Mouse (Mus musculus) heart, embryonic 10.5 days (tissue): ENCODE measurements at regions not wholly inside any gene's neighbourhood (a gene's known extent, or its start where the extent isn't known, plus 50 kb on each side); places are given as distances from the start of the nearest gene placed in this dataset.
A peak's percentile ranks its signal among the peaks of the same experiment; 100 is the strongest.
"Not testable (repeated sequence)": the region's sequence is repeated elsewhere in the genome, so short reads cannot be mapped to it uniquely, and the experiment has no call there.

Experiments used
- DNase-seq: peaks from one replicate; pipeline ENCODE4 v3.0.0-alpha.2; 2017; ENCODE audit warnings: low spot score
- H3K27ac ChIP-seq: fragments of 300-500 bp; sonication (generic); 2 replicates; pipeline ENCODE4 v1.5.1; 2016; ENCODE audit warnings: mild to moderate bottlenecking
- H3K27me3 ChIP-seq: fragments of 300-500 bp; sonication (generic); 2 replicates; pipeline ENCODE4 v1.6.1; 2016; ENCODE audit warnings: mild to moderate bottlenecking; ENCODE audit not compliant: poor library complexity, insufficient read depth, severe bottlenecking
- H3K36me3 ChIP-seq: fragments of 300-500 bp; sonication (generic); 2 replicates; pipeline ENCODE4 v1.6.1; 2016; ENCODE audit warnings: mild to moderate bottlenecking, moderate library complexity
- H3K4me1 ChIP-seq: fragments of 300-500 bp; sonication (generic); 2 replicates; pipeline ENCODE4 v1.6.1; 2016; ENCODE audit warnings: mild to moderate bottlenecking
- H3K4me3 ChIP-seq: fragments of 300-500 bp; sonication (generic); 2 replicates; pipeline ENCODE4 v1.5.1; 2016; ENCODE audit warnings: mild to moderate bottlenecking, moderate library complexity
- H3K9me3 ChIP-seq: fragments of 300-500 bp; sonication (generic); 2 replicates; pipeline ENCODE4 v1.6.1; 2016; ENCODE audit warnings: mild to moderate bottlenecking, moderate library complexity
- WGBS: fragments of 180-500 bp; shearing (Covaris S2); methylation state at CpG from one replicate; pipeline ENCODE4 v1.1.7; 2016; 5-methylcytosine and 5-hydroxymethylcytosine counted together

- Histone ChIP-seq H3K9me3 (no peaks in the 10 kb centered on the region), H3K4me3 (no peak overlapping the region), H3K27ac (no peak overlapping the region), H3K36me3 (no peaks in the 10 kb centered on the region), H3K4me1 (no peaks in the 10 kb centered on the region), H3K27me3 (no peaks in the 10 kb centered on the region)
- WGBS = 83% methylated on average over 5 of the region's 5 CpGs
- peak; percentile 66 for DNase-seq
These were observed 70.4 kb upstream of the Adam6b start for GRCm38 (mm10) chr12:113418731-113419402.

- Histone ChIP-seq H3K9me3 (no peaks in the 10 kb centered on the region), H3K27ac (no peak overlapping the region), H3K27me3 (no peaks in the 10 kb centered on the region), H3K4me1 (no peaks in the 10 kb centered on the region), H3K4me3 (no peak overlapping the region), H3K36me3 (no peaks in the 10 kb centered on the region)
- WGBS = 81% methylated on average over 9 of the region's 9 CpGs
- no peak for DNase-seq
These were observed 68.5 kb upstream of the Adam6b start for GRCm38 (mm10) chr12:113420721-113421305.

GRCm38 (mm10) chr12:113421716-113422595 lies 67.4 kb upstream of the Adam6b start:
- no peaks in the 10 kb centered on the region for H3K36me3 ChIP-seq
- no peaks in the 10 kb centered on the region for H3K9me3 ChIP-seq
- no peaks in the 10 kb centered on the region for H3K27me3 ChIP-seq
- WGBS = 82% methylated on average over 16 of the region's 16 CpGs
- no peak overlapping the region for H3K27ac ChIP-seq
- DNase-seq = no peak
- no peaks in the 10 kb centered on the region for H3K4me1 ChIP-seq
- H3K4me3 ChIP-seq = no peak overlapping the region

GRCm38 (mm10) chr12:113422736-113423254 lies 66.5 kb upstream of the Adam6b start:
- no peak overlapping the region for H3K4me3 ChIP-seq
- no peak overlapping the region for H3K27ac ChIP-seq
- H3K9me3 ChIP-seq = no peaks in the 10 kb centered on the region
- H3K4me1 ChIP-seq = no peaks in the 10 kb centered on the region
- H3K36me3 ChIP-seq = no peaks in the 10 kb centered on the region
- DNase-seq = no peak
- 63% methylated on average over 5 of the region's 5 CpGs for WGBS
- H3K27me3 ChIP-seq = no peaks in the 10 kb centered on the region

- Histone ChIP-seq H3K4me3 (no peak overlapping the region), H3K36me3 (no peaks in the 10 kb centered on the region), H3K27ac (no peak overlapping the region), H3K9me3 (no peaks in the 10 kb centered on the region), H3K27me3 (no peaks in the 10 kb centered on the region), H3K4me1 (no peaks in the 10 kb centered on the region)
- DNase-seq = no peak
- WGBS = 83% methylated on average over 6 of the region's 6 CpGs
These were observed 65.3 kb upstream of the Adam6b start for GRCm38 (mm10) chr12:113423736-113424597.

- H3K4me1 ChIP-seq = not testable (repeated sequence)
These were observed 64.6 kb upstream of the Adam6b start for GRCm38 (mm10) chr12:113424598-113425208.

GRCm38 (mm10) chr12:113425209-113426070 lies 63.9 kb upstream of the Adam6b start:
- Histone ChIP-seq H3K4me3 (no peak overlapping the region), H3K27me3 (no peaks in the 10 kb centered on the region), H3K9me3 (no peaks in the 10 kb centered on the region), H3K27ac (no peak overlapping the region), H3K36me3 (no peaks in the 10 kb centered on the region), H3K4me1 (no peaks in the 10 kb centered on the region)
- no peak for DNase-seq
- WGBS = 75% methylated on average over 8 of the region's 8 CpGs

More at GRCm38 (mm10) chr12:113424598-113425208, 64.6 kb upstream of the Adam6b start:
- H3K9me3 ChIP-seq, H3K4me3 ChIP-seq, H3K27me3 ChIP-seq, H3K36me3 ChIP-seq, DNase-seq, H3K27ac ChIP-seq: not testable (repeated sequence)

GRCm38 (mm10) chr12:113426636-113427035 lies 62.7 kb upstream of the Adam6b start:
- Histone ChIP-seq H3K27ac (no peak overlapping the region), H3K4me3 (no peak overlapping the region), H3K9me3 (no peaks in the 10 kb centered on the region), H3K36me3 (no peaks in the 10 kb centered on the region), H3K27me3 (no peaks in the 10 kb centered on the region), H3K4me1 (no peaks in the 10 kb centered on the region)
- 85% methylated on average over 4 of the region's 4 CpGs for WGBS
- no peak for DNase-seq

GRCm38 (mm10) chr12:113427339-113427738 lies 62.0 kb upstream of the Adam6b start:
- H3K27ac ChIP-seq = no peak overlapping the region

GRCm38 (mm10) chr12:113428461-113428860 lies 60.9 kb upstream of the Adam6b start:
- 68% methylated on average over 3 of the region's 3 CpGs for WGBS
- Histone ChIP-seq H3K9me3 (no peaks in the 10 kb centered on the region), H3K4me1 (no peaks in the 10 kb centered on the region), H3K4me3 (no peak overlapping the region), H3K27me3 (no peaks in the 10 kb centered on the region), H3K27ac (no peak overlapping the region), H3K36me3 (no peaks in the 10 kb centered on the region)
- DNase-seq = no peak

More at GRCm38 (mm10) chr12:113427339-113427738, 62.0 kb upstream of the Adam6b start:
- 73% methylated on average over 4 of the region's 4 CpGs for WGBS
- H3K36me3 ChIP-seq = no peaks in the 10 kb centered on the region
- no peaks in the 10 kb centered on the region for H3K9me3 ChIP-seq
- no peaks in the 10 kb centered on the region for H3K27me3 ChIP-seq
- H3K4me1 ChIP-seq = no peaks in the 10 kb centered on the region
- no peak for DNase-seq
- H3K4me3 ChIP-seq = no peak overlapping the region

GRCm38 (mm10) chr12:113428901-113429300 lies 60.4 kb upstream of the Adam6b start:
- H3K27ac ChIP-seq = no peak overlapping the region
- 83% methylated on average over 2 of the region's 2 CpGs for whole genome bisulfite sequencing
- H3K27me3 ChIP-seq = no peaks in the 10 kb centered on the region
- no peak for DNase-seq
- H3K4me1 ChIP-seq = no peaks in the 10 kb centered on the region
- no peaks in the 10 kb centered on the region for H3K9me3 ChIP-seq
- H3K36me3 ChIP-seq = no peaks in the 10 kb centered on the region
- no peak overlapping the region for H3K4me3 ChIP-seq
